Mouse (Mus musculus): ENCODE data around the gene Tssc4. TPM values are rescaled to one million over a fixed set of nuclear protein-coding genes. Genes with fewer than 3 reads are reported as not detected.
A peak's percentile ranks its signal among the peaks of the same experiment; 100 is the strongest.

The Tssc4 gene
- polyA plus RNA-seq, 1 experiment from 2014 or later = 70.4 TPM

DNA sequence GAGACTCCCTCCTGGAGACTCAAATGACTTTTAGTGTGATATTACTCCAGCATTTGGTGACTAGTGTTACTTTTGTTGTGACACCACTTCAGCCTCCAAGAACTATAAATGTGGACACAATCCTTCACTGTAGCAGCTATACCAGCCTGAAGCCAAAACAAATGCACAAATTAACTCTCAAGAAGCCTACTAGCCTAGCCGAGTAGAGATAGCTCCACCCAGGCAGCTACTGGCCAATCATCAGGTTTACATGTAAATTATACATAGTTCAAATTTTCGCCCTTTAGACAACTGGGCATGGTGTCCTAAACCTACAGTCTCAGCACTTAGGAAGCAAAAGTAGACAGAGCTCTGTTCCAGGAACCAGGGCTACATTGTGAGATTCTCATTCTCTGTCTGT is 17.7 kb upstream of the Tssc4 start:
- Histone ChIP-seq H3K4me2 (ENCODE audit: low read length) (no peak overlapping the region), H3K36me3 (ENCODE audit: control insufficient read depth, insufficient read depth, low read length) (no peaks in the 10 kb centered on the region), H3K27me3 (ENCODE audit: control insufficient read depth, insufficient read depth, low read length) (no peaks in the 10 kb centered on the region), H3K27ac (replicated peaks; ENCODE audit: low read depth, low read length) (no peak overlapping the region), H3K9me3 (ENCODE audit: control insufficient read depth, low read length) (no peaks in the 10 kb centered on the region), H3K4me1 (ENCODE audit: control insufficient read depth, insufficient read depth, low read length) (peaks cover 30% of the 10 kb centered on the region), H3K9ac (replicated peaks; ENCODE audit: low read length) (no peak overlapping the region), H3K4me3 (replicated peaks; ENCODE audit: low read depth, low read length) (no peak overlapping the region)
- WGBS = 72% methylated on average over 2 of the region's 2 CpGs
- DNase-seq = no peak
- ATAC-seq (ENCODE audit: low FRiP score, low TSS enrichment) = no peak

DNA sequence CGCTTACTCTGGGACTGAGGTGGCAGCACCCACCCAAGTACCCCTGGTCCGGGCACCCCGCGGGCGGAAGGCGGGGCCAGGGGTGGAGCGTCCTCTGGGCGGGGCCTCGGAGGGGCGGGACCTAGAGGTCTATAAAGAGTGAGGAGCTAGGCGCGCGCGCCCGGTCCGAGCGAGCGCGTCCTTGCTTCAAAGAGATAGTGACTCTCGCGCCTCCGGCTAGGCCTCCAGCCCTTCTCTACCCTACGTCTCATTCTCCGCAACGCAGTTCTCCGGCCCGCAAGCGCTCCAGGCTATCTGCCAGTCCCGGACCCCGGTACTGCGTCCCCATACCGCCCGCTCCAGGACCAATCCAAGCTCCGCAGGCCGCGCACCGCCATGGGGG is 16.4 kb upstream of the Tssc4 start, which contains the start of gene Cd81:
TSS of gene Cd81 (plus strand) at position 114 of the 382 bp plus-strand sequence.
- under 1% methylated on average over 37 of the region's 37 CpGs for WGBS

DNA sequence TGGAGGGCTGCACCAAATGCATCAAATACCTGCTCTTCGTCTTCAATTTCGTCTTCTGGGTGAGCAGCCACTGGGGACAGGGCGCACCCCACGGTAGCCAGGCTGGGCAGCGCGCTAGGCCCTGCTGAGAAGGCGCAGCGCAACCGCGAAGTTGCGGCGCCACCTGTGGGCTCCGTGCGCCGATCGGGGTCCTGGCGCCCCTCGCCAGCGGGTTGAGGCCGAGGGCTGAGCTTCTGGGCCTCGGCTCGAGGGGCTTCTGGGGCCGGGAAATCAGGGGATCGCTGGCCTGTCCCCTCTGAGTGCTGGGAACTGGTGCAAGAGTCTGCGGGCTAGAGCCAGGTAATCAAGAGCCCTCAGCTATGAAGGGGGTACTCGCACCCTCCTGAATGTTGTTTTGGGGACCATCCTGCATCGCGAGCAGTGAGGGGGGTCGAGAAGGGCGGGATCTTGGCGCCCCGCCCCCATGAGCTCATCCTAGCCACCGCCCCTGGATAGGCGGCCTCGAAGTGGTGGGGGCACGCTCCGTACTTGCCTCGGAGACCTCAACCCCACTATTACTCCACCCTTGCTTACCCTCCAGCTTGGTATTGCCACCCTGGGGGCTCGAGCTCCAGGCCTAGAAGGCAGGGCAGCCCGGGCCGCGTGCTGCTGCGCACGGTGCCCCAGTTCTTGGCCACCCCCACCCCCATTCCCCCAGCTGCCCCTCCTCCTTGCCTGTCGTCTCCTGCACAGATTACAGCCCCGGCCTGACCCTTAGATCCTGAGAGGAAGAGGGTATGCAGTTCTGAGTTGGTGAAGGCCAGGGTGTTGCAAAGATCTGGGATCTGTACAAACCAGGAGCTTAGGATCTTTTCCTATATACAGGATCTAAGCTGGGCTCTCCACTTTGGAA is 15.8 kb upstream of the Tssc4 start:
- Histone ChIP-seq H3K4me2 (ENCODE audit: low read length) (peak overlapping the region; percentile 83), H3K9me3 (ENCODE audit: control insufficient read depth, low read length) (no peaks in the 10 kb centered on the region), H3K27ac (replicated peaks; ENCODE audit: low read depth, low read length) (peak overlapping the region; percentile 78), H3K36me3 (ENCODE audit: control insufficient read depth, insufficient read depth, low read length) (no peaks in the 10 kb centered on the region), H3K9ac (replicated peaks; ENCODE audit: low read length) (peak overlapping the region; percentile 88), H3K4me3 (replicated peaks; ENCODE audit: low read depth, low read length) (peak overlapping the region; percentile 91), H3K27me3 (ENCODE audit: control insufficient read depth, insufficient read depth, low read length) (no peaks in the 10 kb centered on the region), H3K4me1 (ENCODE audit: control insufficient read depth, insufficient read depth, low read length) (peaks cover 33% of the 10 kb centered on the region)
- peak; percentile 75 for ATAC-seq (ENCODE audit: low FRiP score, low TSS enrichment)
- peak; percentile 79 for DNase-seq
- under 1% methylated on average over 46 of the region's 46 CpGs for WGBS

More for the DNA sequence above, 16.4 kb upstream of the Tssc4 start, which contains the start of gene Cd81:
- Histone ChIP-seq H3K36me3 (ENCODE audit: control insufficient read depth, insufficient read depth, low read length) (no peaks in the 10 kb centered on the region), H3K27ac (replicated peaks; ENCODE audit: low read depth, low read length) (peak within 1 kb of the TSS; percentile 78), H3K27me3 (ENCODE audit: control insufficient read depth, insufficient read depth, low read length) (no peaks in the 10 kb centered on the region), H3K4me2 (ENCODE audit: low read length) (peak within 1 kb of the TSS; percentile 83), H3K4me1 (ENCODE audit: control insufficient read depth, insufficient read depth, low read length) (peaks cover 33% of the 10 kb centered on the region), H3K9ac (replicated peaks; ENCODE audit: low read length) (peak within 1 kb of the TSS; percentile 88), H3K4me3 (replicated peaks; ENCODE audit: low read depth, low read length) (peak within 1 kb of the TSS; percentile 91), H3K9me3 (ENCODE audit: control insufficient read depth, low read length) (no peaks in the 10 kb centered on the region)
- DNase-seq (peak; percentile 88), ATAC-seq (ENCODE audit: low FRiP score, low TSS enrichment) (peak; percentile 84)

DNA sequence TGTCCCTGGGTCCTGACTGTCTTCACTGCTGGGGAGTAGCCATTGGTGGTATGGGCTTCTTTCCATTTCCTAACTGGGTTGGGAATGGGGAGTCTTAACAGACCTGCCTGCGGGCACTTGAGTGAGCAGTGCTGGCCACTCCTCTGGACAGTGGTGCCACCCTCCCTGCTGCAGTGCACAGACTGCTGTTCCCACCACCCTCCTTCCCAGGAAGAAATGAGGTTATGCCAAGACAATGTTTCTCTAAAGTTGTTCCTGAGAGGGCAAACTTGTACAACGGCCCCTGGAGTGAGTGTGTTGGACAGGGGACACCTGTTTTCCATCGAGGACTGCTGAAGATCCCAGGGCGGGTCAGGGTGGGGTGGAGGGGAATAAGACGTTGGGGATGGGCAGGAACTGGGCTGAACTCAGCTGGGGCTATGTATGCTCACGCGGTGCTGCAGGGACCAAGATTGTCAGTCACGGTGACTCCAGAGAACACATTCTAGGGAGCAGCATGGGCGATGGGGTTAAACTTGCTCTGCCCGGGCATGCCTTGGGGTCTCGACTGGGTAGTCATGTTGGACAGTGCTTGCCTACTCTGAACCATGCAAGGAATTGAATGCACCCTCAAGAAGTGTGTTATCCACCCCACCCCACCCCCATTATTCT is 15.0 kb upstream of the Tssc4 start:
- H3K9ac ChIP-seq (replicated peaks; ENCODE audit: low read length) = peak overlapping the region; percentile 88
- no peaks in the 10 kb centered on the region for H3K9me3 ChIP-seq (ENCODE audit: control insufficient read depth, low read length)
- H3K27ac ChIP-seq (replicated peaks; ENCODE audit: low read depth, low read length) = no peak overlapping the region
- H3K36me3 ChIP-seq (ENCODE audit: control insufficient read depth, insufficient read depth, low read length) = no peaks in the 10 kb centered on the region
- H3K4me3 ChIP-seq (replicated peaks; ENCODE audit: low read depth, low read length) = peak overlapping the region; percentile 91
- no peak for DNase-seq
- no peak for ATAC-seq (ENCODE audit: low FRiP score, low TSS enrichment)
- no peaks in the 10 kb centered on the region for H3K27me3 ChIP-seq (ENCODE audit: control insufficient read depth, insufficient read depth, low read length)
- H3K4me2 ChIP-seq (ENCODE audit: low read length) = peak overlapping the region; percentile 83
- H3K4me1 ChIP-seq (ENCODE audit: control insufficient read depth, insufficient read depth, low read length) = peaks cover 33% of the 10 kb centered on the region
- 64% methylated on average over 11 of the region's 11 CpGs for WGBS

DNA sequence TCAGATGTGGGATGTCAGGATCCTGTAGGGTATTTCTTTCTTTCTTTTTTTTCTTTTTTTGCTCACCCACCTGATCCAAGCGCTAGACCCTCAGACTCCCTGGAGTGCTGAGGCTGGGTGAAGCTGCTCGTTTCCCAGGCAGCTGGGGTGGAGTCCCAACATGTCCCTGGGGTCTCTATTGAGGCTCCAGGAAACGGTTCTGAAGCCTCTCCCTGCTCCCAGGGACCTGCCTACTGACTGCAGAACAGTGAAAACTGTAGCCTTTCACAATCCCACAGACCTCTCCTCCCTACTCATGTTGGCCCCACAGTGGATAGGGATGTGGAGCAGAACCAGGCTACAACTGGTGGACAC is 14.5 kb upstream of the Tssc4 start:
- Histone ChIP-seq H3K9me3 (ENCODE audit: control insufficient read depth, low read length) (no peaks in the 10 kb centered on the region), H3K36me3 (ENCODE audit: control insufficient read depth, insufficient read depth, low read length) (no peaks in the 10 kb centered on the region), H3K4me2 (ENCODE audit: low read length) (peak overlapping the region; percentile 83), H3K4me1 (ENCODE audit: control insufficient read depth, insufficient read depth, low read length) (peaks cover 33% of the 10 kb centered on the region), H3K4me3 (replicated peaks; ENCODE audit: low read depth, low read length) (0 out of 2 replicates have a peak overlapping the region, but pooled peaks have one; percentile 8), H3K9ac (replicated peaks; ENCODE audit: low read length) (0 out of 2 replicates have a peak overlapping the region, but pooled peaks have one; percentile 30), H3K27ac (replicated peaks; ENCODE audit: low read depth, low read length) (no peak overlapping the region), H3K27me3 (ENCODE audit: control insufficient read depth, insufficient read depth, low read length) (no peaks in the 10 kb centered on the region)
- ATAC-seq (ENCODE audit: low FRiP score, low TSS enrichment) (no peak), DNase-seq (no peak)
- WGBS = 40% methylated on average over 3 of the region's 3 CpGs

DNA sequence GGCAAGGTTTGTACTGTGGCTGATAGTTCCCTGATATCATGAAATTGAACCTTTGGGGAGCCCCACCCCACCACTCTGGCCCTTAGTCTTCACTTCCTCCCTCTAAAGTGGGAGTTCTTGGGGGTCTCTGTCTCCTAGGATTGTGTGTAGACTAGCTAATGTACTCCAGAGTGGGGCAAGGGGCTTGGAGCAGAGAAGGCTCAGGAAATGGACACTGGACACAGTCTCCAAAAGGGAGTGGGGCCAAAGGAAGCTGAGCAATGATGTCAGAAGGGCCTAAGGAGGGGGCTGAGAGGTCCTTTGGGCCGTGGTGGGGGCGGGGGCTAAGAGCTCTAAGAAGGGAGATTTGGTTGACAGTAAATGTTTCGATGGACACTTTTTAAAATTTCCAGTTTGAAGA is 14.0 kb upstream of the Tssc4 start:
- Histone ChIP-seq H3K4me2 (ENCODE audit: low read length) (peak overlapping the region; percentile 83), H3K36me3 (ENCODE audit: control insufficient read depth, insufficient read depth, low read length) (no peaks in the 10 kb centered on the region), H3K27ac (replicated peaks; ENCODE audit: low read depth, low read length) (no peak overlapping the region), H3K9ac (replicated peaks; ENCODE audit: low read length) (peak overlapping the region; percentile 6; the same call in 1 of the 2 replicates), H3K4me3 (replicated peaks; ENCODE audit: low read depth, low read length) (0 out of 2 replicates have a peak overlapping the region, but pooled peaks have one; percentile 8), H3K4me1 (ENCODE audit: control insufficient read depth, insufficient read depth, low read length) (peaks cover 33% of the 10 kb centered on the region), H3K27me3 (ENCODE audit: control insufficient read depth, insufficient read depth, low read length) (no peaks in the 10 kb centered on the region), H3K9me3 (ENCODE audit: control insufficient read depth, low read length) (no peaks in the 10 kb centered on the region)
- DNase-seq = no peak
- 99% methylated on average over 3 of the region's 3 CpGs for WGBS
- ATAC-seq (ENCODE audit: low FRiP score, low TSS enrichment) = no peak

DNA sequence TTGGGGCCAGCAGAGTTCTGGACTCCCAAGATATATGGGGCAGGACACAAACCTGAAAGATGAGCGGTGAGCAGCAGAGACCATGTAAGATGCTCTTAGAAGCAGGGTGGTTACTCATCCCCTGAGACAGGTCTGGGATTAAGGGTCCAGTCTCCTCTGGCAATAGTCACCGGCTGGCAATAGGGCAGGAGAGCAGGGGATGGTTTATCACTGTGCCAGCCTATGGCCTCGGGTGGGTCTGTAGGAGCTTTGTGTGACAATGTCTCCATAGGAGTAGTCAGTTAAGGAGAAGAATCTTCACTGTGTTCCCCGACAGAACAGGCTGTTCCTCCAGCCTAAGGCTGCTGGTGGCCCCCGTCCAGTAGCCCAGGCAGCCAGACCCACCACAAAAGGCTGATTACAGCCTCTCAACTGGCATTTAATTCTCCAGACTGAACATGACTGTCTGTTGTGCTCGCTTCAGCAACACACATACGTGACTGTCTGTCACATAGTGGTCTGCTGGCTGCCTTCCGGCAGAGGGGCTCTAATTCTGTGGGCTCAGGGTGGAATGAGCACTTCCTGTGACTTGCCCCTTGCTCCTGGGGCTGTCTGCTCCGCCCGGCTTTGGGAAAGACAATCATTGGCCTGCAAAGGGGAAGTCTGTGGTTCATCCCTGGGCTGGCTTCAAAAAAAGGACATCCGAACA is 13.4 kb upstream of the Tssc4 start:
- Histone ChIP-seq H3K9me3 (ENCODE audit: control insufficient read depth, low read length) (no peaks in the 10 kb centered on the region), H3K36me3 (ENCODE audit: control insufficient read depth, insufficient read depth, low read length) (no peaks in the 10 kb centered on the region), H3K4me3 (replicated peaks; ENCODE audit: low read depth, low read length) (no peak overlapping the region), H3K4me1 (ENCODE audit: control insufficient read depth, insufficient read depth, low read length) (peaks cover 33% of the 10 kb centered on the region), H3K27ac (replicated peaks; ENCODE audit: low read depth, low read length) (no peak overlapping the region), H3K4me2 (ENCODE audit: low read length) (peak overlapping the region; percentile 24; the same call in 1 of the 2 replicates), H3K27me3 (ENCODE audit: control insufficient read depth, insufficient read depth, low read length) (no peaks in the 10 kb centered on the region), H3K9ac (replicated peaks; ENCODE audit: low read length) (peak overlapping the region; percentile 6; the same call in 1 of the 2 replicates)
- ATAC-seq (ENCODE audit: low FRiP score, low TSS enrichment) (no peak), DNase-seq (no peak)
- WGBS = 85% methylated on average over 11 of the region's 11 CpGs

DNA sequence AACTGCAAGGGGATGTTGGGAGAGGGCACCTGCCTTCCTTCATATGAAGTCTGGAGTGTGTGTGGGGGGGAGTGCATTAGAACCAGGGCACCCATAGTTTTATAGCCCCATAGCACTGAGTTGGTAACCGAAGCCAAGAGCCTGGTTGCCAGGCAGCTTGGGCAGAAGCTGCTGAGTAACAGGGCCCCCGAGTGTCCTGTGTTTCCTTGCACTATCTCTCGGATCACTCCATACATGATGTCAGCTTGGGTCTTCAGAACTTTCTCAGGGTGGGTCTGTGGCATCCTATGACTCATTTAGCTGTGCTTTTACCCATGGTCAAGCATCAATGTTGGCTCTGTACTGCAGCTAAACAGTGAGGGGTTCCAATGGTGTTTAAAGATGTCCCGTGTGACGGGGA is 12.0 kb upstream of the Tssc4 start:
- Histone ChIP-seq H3K4me1 (ENCODE audit: control insufficient read depth, insufficient read depth, low read length) (peaks cover 32% of the 10 kb centered on the region), H3K36me3 (ENCODE audit: control insufficient read depth, insufficient read depth, low read length) (0 out of 2 replicates have a peak, but pooled peaks cover 5% of the 10 kb centered on the region), H3K9me3 (ENCODE audit: control insufficient read depth, low read length) (no peaks in the 10 kb centered on the region), H3K9ac (replicated peaks; ENCODE audit: low read length) (no peak overlapping the region), H3K4me2 (ENCODE audit: low read length) (no peak overlapping the region), H3K27ac (replicated peaks; ENCODE audit: low read depth, low read length) (no peak overlapping the region), H3K4me3 (replicated peaks; ENCODE audit: low read depth, low read length) (no peak overlapping the region), H3K27me3 (ENCODE audit: control insufficient read depth, insufficient read depth, low read length) (no peaks in the 10 kb centered on the region)
- ATAC-seq (ENCODE audit: low FRiP score, low TSS enrichment) (no peak), DNase-seq (no peak)
- 90% methylated on average over 5 of the region's 5 CpGs for WGBS

Measured in midbrain, embryonic 14.5 days (tissue).